Mouse (Mus musculus) megakaryocyte progenitor cell, adult 5-6 weeks (primary cell): ENCODE measurements around the gene Prss27. TPM values are rescaled to one million over a fixed set of nuclear protein-coding genes. Genes with fewer than 3 reads are reported as not detected.
"Not testable (repeated sequence)": the region's sequence is repeated elsewhere in the genome, so short reads cannot be mapped to it uniquely, and the experiment has no call there.

Experiments used
- ATAC-seq: replicated peaks from 2 replicates; pipeline ENCODE4 v1.8.0; 2016; ENCODE audit warnings: mild to moderate bottlenecking, moderate TSS enrichment, inconsistent platforms; ENCODE audit not compliant: poor library complexity
- total RNA-seq, 2 experiments: library from RNA; stranded (forward) in 1 of 2; stranded (reverse) in 1 of 2; fragments of 157-497, 149-512 nt in 1 of 2; fragments of 200-1000 nt in 1 of 2; gene quantifications; 2 replicates each; pipeline versions ENCODE4 v1.2.3 to v1.2.4; 2015 to 2017

Prss27 gene
- total RNA-seq, 2 experiments from 2014 or later = not detected

- ATAC-seq = no peak
Observed at GRCm38 (mm10) chr17:24030551-24030950, 7.4 kb upstream of the Prss27 start.

- no peak for ATAC-seq
Observed at GRCm38 (mm10) chr17:24035087-24035486, 2.9 kb upstream of the Prss27 start.

GRCm38 (mm10) chr17:24036954-24037353 is 990 bp upstream of the Prss27 start:
- ATAC-seq = peak; percentile 46; the same call in 1 of the 2 replicates

- peak; percentile 50 for ATAC-seq
Observed at GRCm38 (mm10) chr17:24037360-24037759, 584 bp upstream of the Prss27 start.

GRCm38 (mm10) chr17:24044482-24044881 is 6.5 kb downstream of the Prss27 start:
- no peak for ATAC-seq

GRCm38 (mm10) chr17:24045608-24046007 is 7.7 kb downstream of the Prss27 start:
- ATAC-seq = no peak

- peak; percentile 84 for ATAC-seq
Observed at GRCm38 (mm10) chr17:24046026-24046425, 8.1 kb downstream of the Prss27 start.

- ATAC-seq = no peak
Observed at GRCm38 (mm10) chr17:24048053-24048452, 10.1 kb downstream of the Prss27 start.

- ATAC-seq = no peak
Observed at GRCm38 (mm10) chr17:24049008-24049407, 11.1 kb downstream of the Prss27 start.

- no peak for ATAC-seq
Observed at GRCm38 (mm10) chr17:24056636-24057625, 19.0 kb downstream of the Prss27 start.

GRCm38 (mm10) chr17:24057730-24058245 is 19.8 kb downstream of the Prss27 start:
- no peak for ATAC-seq

- no peak for ATAC-seq
Observed at GRCm38 (mm10) chr17:24062459-24063155, 24.7 kb downstream of the Prss27 start.

- no peak for ATAC-seq
Observed at GRCm38 (mm10) chr17:24068271-24068670, 30.3 kb downstream of the Prss27 start.

GRCm38 (mm10) chr17:24069531-24069930 is 31.6 kb downstream of the Prss27 start:
- ATAC-seq = no peak

- peak; percentile 99 for ATAC-seq
Observed at GRCm38 (mm10) chr17:24072919-24073696, 35.2 kb downstream of the Prss27 start, which contains the start of gene Kctd5. Gene Kctd5 (minus strand): TSS chr17:24073485.

- ATAC-seq = no peak
Observed at GRCm38 (mm10) chr17:24077101-24077500, 39.2 kb downstream of the Prss27 start.

GRCm38 (mm10) chr17:24084593-24084992 is 46.6 kb downstream of the Prss27 start:
- ATAC-seq = no peak

GRCm38 (mm10) chr17:24086399-24086798 is 48.5 kb downstream of the Prss27 start:
- not testable (repeated sequence) for ATAC-seq

- ATAC-seq = no peak
Observed at GRCm38 (mm10) chr17:24090575-24090974, 52.6 kb downstream of the Prss27 start.
